Mouse (Mus musculus) G1E (cell line): ENCODE measurements at regions not wholly inside any gene's neighbourhood (a gene's known extent, or its start where the extent isn't known, plus 50 kb on each side); places are given as distances from the start of the nearest gene placed in this dataset.

ENCODE experiments used
- CTCF ChIP-seq: IDR thresholded peaks from 2 replicates; pipeline ENCODE4 v1.5.1; 2012; ENCODE audit warnings: low read depth, low read length, inconsistent platforms, mixed read lengths
- GATA2 ChIP-seq: IDR thresholded peaks from 2 replicates; pipeline ENCODE4 v1.6.1; 2012; ENCODE audit warnings: low read depth, low read length, inconsistent platforms, borderline replicate concordance
- POLR2AphosphoS5 ChIP-seq: IDR thresholded peaks from 2 replicates; pipeline ENCODE4 v1.6.1; 2012; ENCODE audit warnings: low read depth, low read length, inconsistent platforms; ENCODE audit not compliant: insufficient replicate concordance
- TAL1 ChIP-seq: conservative IDR thresholded peaks from 2 replicates; pipeline ENCODE4 v1.6.1; 2012; ENCODE audit warnings: low read depth, low read length, inconsistent platforms, mixed read lengths

DNA sequence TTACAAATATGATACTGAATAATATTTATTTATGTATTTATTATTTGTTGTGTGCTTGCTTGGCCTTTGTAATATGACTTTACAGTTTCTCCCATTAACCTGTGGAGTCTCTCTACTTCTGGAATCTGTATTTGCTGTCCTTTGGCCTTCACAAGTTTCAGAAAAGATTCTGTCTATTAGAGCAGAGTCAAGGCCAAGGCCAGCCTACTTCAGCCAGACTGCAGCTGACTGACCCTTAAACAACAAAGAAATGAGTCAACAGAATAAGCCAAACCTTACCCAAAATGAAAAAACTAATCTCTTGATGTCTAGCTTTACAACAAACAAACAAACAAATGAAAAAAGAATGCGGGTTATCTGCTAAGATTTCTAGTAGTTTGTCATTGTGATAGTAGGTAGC is 532.7 kb upstream of the Btbd3 start:
- TF ChIP-seq CTCF: no peak
- TF ChIP-seq POLR2AphosphoS5: no peak
- TF ChIP-seq GATA2: no peak
- no peak for TF ChIP-seq TAL1
